Mouse (Mus musculus) neural tube, embryonic 11.5 days (tissue): ENCODE data around the gene Ddit4. TPM values are rescaled to one million over a fixed set of nuclear protein-coding genes. Genes with fewer than 3 reads are reported as not detected.

Experiments
- ATAC-seq: fragments of 200-750 bp; cut with Nextera tagmentation; 2 replicates; pipeline ENCODE4 v1.8.0; 2017; ENCODE audit warnings: moderate number of reproducible peaks, mild to moderate bottlenecking, moderate TSS enrichment, moderate library complexity; ENCODE audit not compliant: insufficient read depth, low FRiP score, low TSS enrichment
- DNase-seq: peaks from one replicate; pipeline ENCODE4 v3.0.0-alpha.2; 2015; ENCODE audit warnings: low spot score
- H3K27ac ChIP-seq: fragments of 300-500 bp; sonication (generic); 2 replicates; pipeline ENCODE4 v1.5.1; 2014; ENCODE audit warnings: low read depth, mild to moderate bottlenecking, low read length
- H3K27me3 ChIP-seq: fragments of 300-500 bp; sonication (generic); 2 replicates; pipeline ENCODE4 v1.6.1; 2014; ENCODE audit warnings: mild to moderate bottlenecking, low read length, mixed read lengths; ENCODE audit not compliant: control insufficient read depth, insufficient read depth
- H3K36me3 ChIP-seq: fragments of 300-500 bp; sonication (generic); 2 replicates; pipeline ENCODE4 v1.6.1; 2014; ENCODE audit warnings: mild to moderate bottlenecking, low read length, moderate library complexity, mixed read lengths; ENCODE audit not compliant: control insufficient read depth, insufficient read depth
- H3K4me1 ChIP-seq: fragments of 300-500 bp; sonication (generic); 2 replicates; pipeline ENCODE4 v1.6.1; 2014; ENCODE audit warnings: low read length, mixed read lengths; ENCODE audit not compliant: control insufficient read depth, insufficient read depth
- H3K4me2 ChIP-seq: fragments of 300-500 bp; sonication (generic); 2 replicates; pipeline ENCODE4 v1.6.1; 2014; ENCODE audit warnings: low read depth, mild to moderate bottlenecking, moderate library complexity
- H3K4me3 ChIP-seq: fragments of 300-500 bp; sonication (generic); 2 replicates; pipeline ENCODE4 v1.5.1; 2014; ENCODE audit warnings: low read depth, low read length
- H3K9ac ChIP-seq: fragments of 300-500 bp; sonication (generic); 2 replicates; pipeline ENCODE4 v1.6.1; 2014; ENCODE audit warnings: mild to moderate bottlenecking, low read length
- H3K9me3 ChIP-seq: fragments of 300-500 bp; sonication (generic); 2 replicates; pipeline ENCODE4 v1.6.1; 2016; ENCODE audit warnings: low read length; ENCODE audit not compliant: control insufficient read depth
- WGBS: fragments of 180-500 bp; shearing (Covaris S2); extraction: QIAGEN DNeasy Blood & Tissue Kit; methylation state at CpG from one replicate; pipeline ENCODE4 v1.1.7; 2014; 5-methylcytosine and 5-hydroxymethylcytosine counted together
- polyA plus RNA-seq: library from polyadenylated mRNA; unstranded; fragments of >200 nt; fragmentation: Nextera tagmentation; extraction: Ambion mirVana; gene quantifications from 2 replicates; pipeline ENCODE4 v1.2.1, GENCODE M21; 2014

The Ddit4 gene
- polyA plus RNA-seq, 1 experiment from 2014 or later, result 5.2 TPM

DNA sequence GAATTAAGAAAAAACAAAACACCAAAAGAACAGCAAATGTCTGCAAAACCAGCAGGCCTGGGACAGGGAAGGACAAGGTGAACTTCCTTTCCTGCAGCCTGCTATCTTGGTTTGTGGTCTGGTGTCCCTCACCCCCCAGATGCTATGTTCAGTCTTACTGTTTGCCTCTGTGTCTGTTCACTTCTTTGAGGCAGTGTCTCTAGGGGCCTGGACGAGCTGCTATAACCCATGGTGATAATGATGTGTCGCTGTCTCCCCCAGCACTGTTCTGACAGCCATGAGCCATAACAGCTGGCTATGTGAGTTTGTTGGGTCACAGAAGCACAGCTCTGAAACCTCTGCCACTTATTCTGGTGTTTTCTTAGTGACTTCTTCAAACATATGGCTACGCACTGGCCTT, 23.2 kb upstream of the Ddit4 start:
- Histone ChIP-seq H3K4me2 (no peak overlapping the region), H3K27me3 (no peaks in the 10 kb centered on the region), H3K4me3 (no peak overlapping the region), H3K27ac (0 out of 2 replicates have a peak overlapping the region, but pooled peaks have one; percentile 9), H3K36me3 (no peaks in the 10 kb centered on the region), H3K9ac (no peak overlapping the region), H3K4me1 (peaks cover 18% of the 10 kb centered on the region), H3K9me3 (no peaks in the 10 kb centered on the region)
- ATAC-seq, result no peak
- 63% methylated on average over 3 of the region's 3 CpGs for WGBS
- DNase-seq, result no peak

DNA sequence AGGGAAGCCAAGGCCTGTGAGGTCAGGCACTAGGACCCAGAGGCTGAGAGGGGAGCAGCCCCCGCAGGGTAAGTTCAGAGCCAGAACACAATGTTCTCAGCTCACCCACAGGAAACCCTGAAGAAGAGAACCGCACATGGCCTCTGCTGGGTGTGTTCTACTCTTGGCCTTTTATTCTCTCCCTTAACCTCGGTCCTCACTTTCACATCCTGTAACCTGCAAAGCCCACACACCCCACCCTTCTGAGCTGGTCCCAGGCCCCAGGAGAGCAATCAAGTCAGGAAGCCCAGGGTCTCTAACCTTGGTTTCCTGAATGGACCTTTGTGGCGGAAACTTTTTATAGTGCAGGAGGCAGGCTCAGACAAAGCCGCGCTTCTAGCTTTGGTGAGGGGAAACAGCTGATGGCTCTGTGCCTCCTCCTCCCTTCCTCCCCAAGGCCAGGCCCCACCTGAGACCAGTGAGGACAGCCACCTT, 22.6 kb upstream of the Ddit4 start:
- no peaks in the 10 kb centered on the region for H3K36me3 ChIP-seq
- H3K4me1 ChIP-seq, result peaks cover 18% of the 10 kb centered on the region
- no peaks in the 10 kb centered on the region for H3K27me3 ChIP-seq
- DNase-seq (no peak), ATAC-seq (no peak)
- 0 out of 2 replicates have a peak overlapping the region, but pooled peaks have one; percentile 9 for H3K27ac ChIP-seq
- WGBS, result 11% methylated on average over 6 of the region's 6 CpGs
- H3K9ac ChIP-seq, result 0 out of 2 replicates have a peak overlapping the region, but pooled peaks have one; percentile 23
- H3K4me3 ChIP-seq, result no peak overlapping the region
- no peaks in the 10 kb centered on the region for H3K9me3 ChIP-seq
- H3K4me2 ChIP-seq, result no peak overlapping the region

DNA sequence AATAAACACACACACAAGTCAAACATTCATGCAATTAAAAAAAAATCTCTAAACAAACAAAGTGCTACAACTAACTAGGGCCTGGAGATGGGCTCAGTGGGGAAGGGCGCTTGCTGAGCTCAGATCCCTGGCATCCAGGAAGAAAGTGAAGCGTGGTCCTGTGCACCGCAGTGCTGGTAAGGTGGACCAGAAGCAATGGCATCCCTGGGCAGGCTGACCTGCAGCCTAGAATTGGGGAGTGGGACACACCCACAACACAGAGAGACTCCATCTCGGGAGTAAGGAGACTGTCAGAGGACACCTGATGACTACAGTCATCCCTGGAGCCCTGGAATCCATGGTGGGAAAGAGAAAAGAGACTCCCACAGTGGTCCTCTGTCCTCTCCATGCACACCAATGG, 21.8 kb upstream of the Ddit4 start:
- ATAC-seq, result no peak
- Histone ChIP-seq H3K4me2 (no peak overlapping the region), H3K4me1 (peaks cover 15% of the 10 kb centered on the region), H3K4me3 (no peak overlapping the region), H3K9ac (no peak overlapping the region), H3K27me3 (no peaks in the 10 kb centered on the region), H3K27ac (no peak overlapping the region), H3K9me3 (no peaks in the 10 kb centered on the region), H3K36me3 (no peaks in the 10 kb centered on the region)
- no peak for DNase-seq
- 80% methylated on average over 4 of the region's 4 CpGs for WGBS

DNA sequence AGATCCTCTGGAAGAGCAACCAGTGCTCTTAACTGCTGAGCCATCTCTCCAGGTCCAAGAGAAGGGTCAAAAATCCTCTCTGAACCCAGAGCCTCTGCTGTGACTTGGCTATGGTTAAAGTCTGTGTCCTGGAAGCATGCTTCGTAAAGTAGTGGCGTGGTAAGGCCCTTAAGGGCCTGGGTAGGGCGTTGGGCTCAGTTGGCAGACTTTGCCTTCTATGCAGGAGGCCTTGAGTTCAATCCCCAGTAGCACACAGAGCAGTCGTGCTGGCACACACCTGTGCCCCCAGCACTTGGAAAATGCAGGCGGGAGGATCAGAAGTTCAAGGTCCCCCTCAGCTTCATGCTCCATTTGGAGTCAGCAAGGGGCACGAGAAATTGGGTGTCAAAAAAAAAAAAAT, 21.4 kb upstream of the Ddit4 start:
- H3K4me2 ChIP-seq, result no peak overlapping the region
- no peaks in the 10 kb centered on the region for H3K9me3 ChIP-seq
- H3K9ac ChIP-seq, result no peak overlapping the region
- ATAC-seq, result no peak
- no peak for DNase-seq
- peaks cover 15% of the 10 kb centered on the region for H3K4me1 ChIP-seq
- 83% methylated on average over 6 of the region's 6 CpGs for WGBS
- H3K27me3 ChIP-seq, result no peaks in the 10 kb centered on the region
- H3K4me3 ChIP-seq, result no peak overlapping the region
- H3K36me3 ChIP-seq, result no peaks in the 10 kb centered on the region
- H3K27ac ChIP-seq, result no peak overlapping the region

DNA sequence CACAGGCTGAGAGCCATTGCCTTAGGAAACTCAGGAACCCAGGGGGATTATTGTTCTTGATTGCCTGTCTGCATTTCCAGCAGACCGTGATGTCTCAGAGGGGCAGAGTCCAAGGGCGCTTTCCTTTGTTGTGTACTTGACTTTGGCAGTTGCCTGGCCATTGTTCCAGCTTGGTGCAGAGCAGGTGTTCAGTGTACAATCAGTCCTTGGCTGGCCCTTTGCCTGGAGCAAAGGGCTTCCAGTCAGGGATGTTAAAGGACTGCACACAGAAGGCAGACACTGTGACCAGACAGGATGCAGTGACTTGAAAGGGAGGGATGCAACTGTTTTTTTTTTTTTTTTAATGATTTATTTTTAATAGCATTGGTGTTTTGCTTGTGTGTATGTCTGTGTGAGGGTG, 20.9 kb upstream of the Ddit4 start:
- Histone ChIP-seq H3K9me3 (no peaks in the 10 kb centered on the region), H3K4me2 (no peak overlapping the region), H3K9ac (no peak overlapping the region), H3K36me3 (no peaks in the 10 kb centered on the region), H3K27me3 (no peaks in the 10 kb centered on the region), H3K4me3 (no peak overlapping the region), H3K4me1 (peaks cover 15% of the 10 kb centered on the region), H3K27ac (no peak overlapping the region)
- WGBS, result 61% methylated on average over 2 of the region's 2 CpGs
- no peak for ATAC-seq
- DNase-seq, result no peak

DNA sequence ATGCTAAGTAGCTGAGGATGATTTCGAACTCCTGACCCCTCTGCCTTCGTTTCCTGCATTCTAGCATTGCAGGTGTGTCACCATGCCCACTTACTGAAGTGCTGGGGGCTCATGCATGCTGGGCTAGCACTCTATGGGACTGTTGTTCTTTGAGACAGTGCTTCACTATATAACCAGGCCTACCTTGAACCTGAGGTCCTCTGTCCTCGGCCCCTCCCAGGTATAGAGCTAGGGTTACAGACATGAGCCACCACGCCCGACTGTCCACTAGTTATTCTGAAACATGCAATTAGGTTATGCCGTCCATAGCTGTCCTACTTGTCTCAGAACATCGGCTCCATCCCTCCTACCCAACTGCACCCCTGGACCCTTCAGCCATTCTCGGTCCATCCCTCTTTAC, 20.2 kb upstream of the Ddit4 start:
- 88% methylated on average over 8 of the region's 8 CpGs for WGBS
- DNase-seq (no peak), ATAC-seq (no peak)
- peaks cover 15% of the 10 kb centered on the region for H3K4me1 ChIP-seq
- H3K4me2 ChIP-seq, result no peak overlapping the region
- H3K27me3 ChIP-seq, result no peaks in the 10 kb centered on the region
- H3K36me3 ChIP-seq, result no peaks in the 10 kb centered on the region
- H3K27ac ChIP-seq, result no peak overlapping the region
- no peak overlapping the region for H3K9ac ChIP-seq
- no peak overlapping the region for H3K4me3 ChIP-seq
- H3K9me3 ChIP-seq, result 0 out of 2 replicates have a peak, but pooled peaks cover 2% of the 10 kb centered on the region

DNA sequence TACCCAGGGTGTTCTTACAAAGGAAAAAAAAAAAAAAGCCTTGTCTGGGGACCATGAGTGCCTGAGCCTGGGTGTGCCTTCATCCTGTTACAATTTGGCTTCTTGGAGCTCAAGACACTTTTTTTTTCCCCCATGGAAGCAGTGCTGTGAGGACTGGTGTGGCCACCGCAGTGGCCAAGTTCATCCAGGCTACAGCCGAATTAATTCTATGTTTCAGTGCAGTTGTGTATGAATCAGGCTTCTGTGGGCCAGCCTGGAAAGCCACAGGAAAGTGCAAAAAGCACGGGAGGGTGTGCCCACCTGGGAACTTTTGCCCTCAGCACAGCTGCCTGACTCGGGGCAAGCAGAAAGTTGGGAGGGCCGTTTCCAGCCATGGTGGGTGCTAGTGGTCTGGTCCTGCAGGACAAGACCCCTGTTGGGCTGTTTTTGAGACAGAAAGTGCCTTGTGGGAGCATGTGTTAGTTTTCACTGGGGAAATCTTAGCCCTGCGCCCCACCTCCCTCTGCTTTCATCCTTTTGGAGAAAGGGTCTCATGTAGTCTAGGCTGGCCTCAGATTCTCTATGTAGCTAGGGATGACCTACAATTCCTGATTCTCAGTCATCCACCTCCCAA, 18.9 kb upstream of the Ddit4 start:
- H3K36me3 ChIP-seq, result no peaks in the 10 kb centered on the region
- peak overlapping the region; percentile 76 for H3K4me2 ChIP-seq
- 25% methylated on average over 6 of the region's 6 CpGs for WGBS
- H3K27ac ChIP-seq, result peak overlapping the region; percentile 77
- ATAC-seq (no peak), DNase-seq (no peak)
- peak overlapping the region; percentile 43 for H3K4me3 ChIP-seq
- H3K9me3 ChIP-seq, result 0 out of 2 replicates have a peak, but pooled peaks cover 2% of the 10 kb centered on the region
- peak overlapping the region; percentile 90 for H3K9ac ChIP-seq
- peaks cover 21% of the 10 kb centered on the region for H3K4me1 ChIP-seq
- no peaks in the 10 kb centered on the region for H3K27me3 ChIP-seq

DNA sequence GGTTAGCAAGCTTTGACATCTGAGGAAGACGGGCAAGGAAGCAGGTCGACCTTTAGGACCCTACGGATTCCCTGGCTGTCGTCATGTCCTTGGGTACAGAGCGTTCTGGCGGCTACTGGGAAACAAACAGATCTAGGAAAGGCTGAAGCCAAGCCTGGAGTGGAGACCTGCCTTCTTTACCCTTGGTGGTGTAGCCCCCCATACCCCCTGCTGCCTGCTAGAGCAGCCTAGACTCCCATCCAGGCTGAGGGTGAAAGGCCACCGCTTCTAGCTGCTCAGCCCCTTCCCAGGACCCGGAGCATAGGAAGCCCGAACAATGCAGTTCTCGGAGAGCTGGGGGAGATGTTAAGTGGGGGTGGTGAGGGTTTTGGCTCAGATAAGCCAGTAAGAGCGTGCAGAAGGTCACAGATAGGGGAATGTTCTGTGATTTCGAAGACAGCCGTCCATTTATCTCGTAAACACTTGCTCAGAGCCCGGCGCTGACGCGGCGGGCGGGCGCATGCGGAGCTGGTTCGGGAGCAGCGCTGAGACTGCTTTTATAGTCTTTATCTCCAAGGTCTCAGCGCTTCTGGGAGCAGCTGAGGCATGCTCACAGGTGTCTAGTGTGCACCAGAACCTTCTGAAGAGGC, 18.3 kb upstream of the Ddit4 start:
- Histone ChIP-seq H3K9me3 (0 out of 2 replicates have a peak, but pooled peaks cover 2% of the 10 kb centered on the region), H3K36me3 (no peaks in the 10 kb centered on the region), H3K9ac (peak overlapping the region; percentile 90), H3K27ac (peak overlapping the region; percentile 77), H3K27me3 (no peaks in the 10 kb centered on the region), H3K4me3 (peak overlapping the region; percentile 43), H3K4me1 (peaks cover 27% of the 10 kb centered on the region), H3K4me2 (peak overlapping the region; percentile 76)
- DNase-seq (peak; percentile 69), ATAC-seq (peak; percentile 36; the same call in 1 of the 2 replicates)
- under 1% methylated on average over 25 of the region's 25 CpGs for WGBS
